Mouse (Mus musculus) ovary, adult 10 weeks (tissue): ENCODE measurements around the gene Tpp1. TPM values are rescaled to one million over a fixed set of nuclear protein-coding genes. Genes with fewer than 3 reads are reported as not detected.

ENCODE experiments used
- polyA plus RNA-seq: library from polyadenylated mRNA; stranded (reverse); fragments of 350-450 nt; fragmentation: Illumina TruSeq; extraction: RNeasy Lipid Tissue Mini Kit (QIAGEN cat#74804); gene quantifications from one replicate; pipeline ENCODE4 v1.2.3, GENCODE M21; 2014

The Tpp1 gene
- polyA plus RNA-seq, result 140 TPM

DNA sequence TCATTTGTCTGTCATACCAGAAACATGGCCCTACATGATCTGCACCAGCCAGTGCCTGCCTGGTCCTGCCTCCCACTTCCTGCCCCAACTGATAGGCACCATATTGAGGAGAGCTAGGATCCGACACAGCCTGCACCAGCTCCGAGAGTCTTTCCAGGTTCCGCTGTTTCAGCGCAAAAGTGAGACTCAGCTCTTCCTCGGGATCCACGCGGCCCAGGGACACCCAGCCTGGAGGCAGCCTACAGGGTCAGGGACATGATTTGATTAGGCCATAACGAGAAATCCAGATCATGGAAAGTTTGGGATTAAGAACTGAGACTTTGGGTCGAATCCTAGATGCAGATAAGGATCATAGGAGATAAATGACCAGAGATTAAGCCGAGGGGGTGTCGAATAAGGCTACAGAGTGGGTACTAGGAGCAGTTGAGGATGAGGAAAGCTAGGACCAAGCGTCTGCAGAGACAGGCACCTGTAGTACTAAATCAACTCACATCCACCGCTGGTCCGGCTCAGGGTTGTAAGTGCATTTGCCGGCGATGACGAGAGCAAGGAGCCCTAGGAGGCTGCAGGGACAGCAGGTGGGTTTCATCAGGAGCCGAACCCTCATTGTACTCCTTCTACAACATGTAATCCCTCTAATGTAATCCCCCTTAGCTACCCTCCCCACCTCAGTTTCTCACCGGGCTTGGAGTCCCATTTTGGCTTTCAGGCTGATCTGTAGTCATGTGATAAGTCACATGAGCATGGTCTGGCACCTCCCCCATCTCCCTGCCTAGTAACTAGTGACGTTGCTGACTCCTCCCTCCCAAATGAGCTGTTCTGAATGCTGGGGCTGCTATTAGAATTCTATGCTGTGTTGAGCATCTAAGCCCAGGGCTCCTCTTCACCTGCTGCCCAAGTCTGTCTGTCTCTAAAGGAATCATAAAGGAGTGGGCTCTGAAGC lies at the start of gene Tpp1:
Gene Tpp1, minus strand, starts transcription at position 745 of the 943 bp plus-strand sequence.

DNA sequence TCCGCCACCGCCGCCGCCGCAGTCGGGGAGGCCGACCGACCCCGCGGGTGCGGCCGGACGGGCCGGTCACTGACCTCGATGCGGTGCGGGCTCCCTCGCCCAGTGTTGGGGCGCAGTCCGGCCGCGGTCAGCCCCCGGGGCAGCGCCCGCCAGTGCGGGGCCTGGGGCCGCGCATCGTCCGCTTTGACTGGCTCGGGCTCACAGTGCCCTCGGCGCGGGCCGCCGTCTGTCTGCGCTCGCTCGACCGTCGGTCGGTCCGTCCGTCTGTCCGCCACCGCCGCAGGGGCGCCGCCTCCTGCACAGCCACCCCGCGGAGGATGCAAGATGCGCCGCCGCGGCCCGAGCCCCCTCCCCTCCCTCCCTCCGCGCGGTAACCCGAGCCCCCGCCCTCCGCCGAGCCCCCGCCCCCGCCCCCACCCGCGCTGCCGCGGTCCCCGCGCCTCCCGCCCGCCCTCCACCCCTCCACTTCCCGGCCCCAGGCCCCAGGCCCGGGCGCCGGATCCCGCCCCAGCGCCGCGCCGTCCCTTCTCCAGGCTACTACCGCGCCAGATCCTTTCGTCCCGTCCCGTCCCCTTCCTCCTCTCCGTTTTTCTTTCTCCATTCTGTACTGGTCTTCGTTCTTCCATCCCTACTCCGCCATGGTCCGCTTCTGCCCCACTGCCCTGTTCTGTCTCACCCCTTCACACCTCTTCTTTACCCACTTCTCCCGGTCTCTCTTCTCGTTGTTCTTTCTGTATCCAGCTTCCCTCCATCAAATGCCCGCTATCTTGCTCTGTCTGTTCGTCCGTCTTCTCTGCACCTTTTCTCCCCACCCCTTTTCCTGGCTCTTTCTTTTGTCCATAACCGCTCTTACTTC lies 35.5 kb upstream of the Tpp1 start, which contains the start of gene Dchs1:
Gene Dchs1, minus strand, starts transcription at position 370 of the 856 bp plus-strand sequence.

DNA sequence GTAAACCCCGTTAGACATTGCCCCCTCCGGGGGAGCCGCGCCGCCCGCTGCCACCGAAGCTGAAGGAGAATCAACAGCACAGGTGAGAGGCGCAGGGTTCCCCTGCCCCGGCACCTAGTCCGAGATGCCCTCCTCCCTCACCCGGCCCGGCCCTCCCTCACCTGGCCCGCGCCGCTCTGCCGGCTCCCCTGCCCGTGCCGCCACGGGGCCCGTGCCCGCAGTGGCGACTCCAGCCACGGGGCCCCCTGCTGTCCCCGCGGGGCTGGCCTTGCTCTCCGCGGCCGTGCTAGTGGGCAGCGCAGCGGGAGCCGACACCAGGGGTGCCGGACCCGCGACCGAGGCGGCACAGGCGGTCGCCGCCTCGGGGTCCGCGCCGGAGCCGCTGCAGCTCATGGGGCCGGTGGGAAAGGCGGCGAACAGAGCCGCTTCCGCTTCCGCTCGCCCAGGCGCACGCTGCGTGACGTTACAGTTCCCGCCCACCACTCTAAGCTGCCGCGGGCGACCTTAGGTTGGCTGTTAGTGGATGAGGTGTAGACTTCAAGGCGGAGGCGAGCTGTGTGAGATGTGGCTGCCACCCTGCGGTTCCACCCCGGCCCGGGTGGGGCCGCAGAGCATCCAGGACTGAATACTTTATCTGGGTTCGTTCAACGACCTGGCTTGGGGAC lies 8.0 kb downstream of the Tpp1 start, which contains the start of gene Taf10:
Gene Taf10, minus strand, starts transcription at position 436 of the 665 bp plus-strand sequence.

DNA sequence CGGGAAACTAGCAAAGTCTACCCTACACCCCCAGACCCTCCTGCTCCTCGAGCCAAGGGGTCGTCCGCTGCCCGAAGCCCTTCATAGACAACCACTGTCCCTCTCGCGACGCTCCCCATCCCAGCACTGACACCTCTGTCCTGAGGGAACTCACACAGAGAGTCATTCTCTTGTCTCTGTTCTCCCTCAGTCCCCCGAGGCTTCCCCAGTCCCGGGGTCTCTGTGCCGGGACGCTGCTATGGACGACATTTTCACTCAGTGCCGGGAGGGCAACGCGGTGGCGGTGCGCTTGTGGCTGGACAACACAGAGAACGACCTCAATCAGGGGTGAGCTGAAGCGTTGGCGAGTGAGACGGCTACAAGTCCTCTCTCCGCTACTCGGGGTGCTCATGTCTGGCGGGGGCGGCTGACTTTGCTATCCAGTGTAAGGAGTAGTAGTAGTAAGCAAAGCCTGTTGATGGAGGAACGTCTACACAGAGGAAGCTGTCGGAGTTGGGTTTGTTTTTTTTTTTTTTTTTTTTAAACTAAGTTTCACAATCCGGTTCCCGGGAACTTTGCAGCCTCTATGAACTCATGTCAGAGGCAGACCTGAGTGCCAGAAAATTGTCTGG lies 15.0 kb downstream of the Tpp1 start, which contains the start of gene Rrp8:
Gene Rrp8, minus strand, starts transcription at position 475 of the 611 bp plus-strand sequence.

DNA sequence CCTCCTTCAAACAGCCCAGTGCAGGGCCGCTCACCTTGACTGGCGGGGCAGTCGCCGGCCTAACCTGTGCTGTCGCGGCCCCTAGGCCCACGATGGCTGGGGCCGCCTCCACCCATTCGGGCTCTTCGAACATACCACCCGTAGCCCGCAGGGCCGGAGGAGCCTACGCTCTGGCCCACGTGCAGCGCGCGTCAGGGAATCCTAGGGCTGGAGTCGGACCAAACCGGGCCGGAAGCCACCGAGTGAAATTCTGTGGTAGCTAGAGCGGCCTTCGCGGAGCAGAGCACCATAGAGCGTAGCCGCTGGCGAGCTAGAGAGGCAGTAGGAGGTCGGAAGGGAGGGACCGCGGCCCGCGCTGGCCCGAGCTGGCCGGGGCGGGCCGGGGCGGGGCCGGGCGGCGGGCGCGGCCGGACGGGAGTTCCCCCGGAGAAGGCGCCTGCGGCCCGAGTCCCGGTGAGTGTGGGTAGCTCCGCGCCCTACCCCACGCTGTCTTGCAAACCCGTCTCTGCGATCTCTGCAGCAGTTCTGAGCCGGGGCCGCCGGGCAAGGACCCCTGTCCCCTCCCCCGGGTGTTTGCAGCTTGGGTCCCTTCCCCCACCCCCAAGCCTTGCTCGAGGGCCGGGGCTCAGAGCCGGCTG lies 15.7 kb downstream of the Tpp1 start, which contains the start of gene Ilk:
Gene Ilk, plus strand, starts transcription at position 329 of the 638 bp plus-strand sequence.

Other genes with a start within 250 kb of the Tpp1 start
- gene Smpd1, start 197.9 kb downstream of the Tpp1 start, polyA plus RNA-seq, result 2.7 TPM
- gene Apbb1, start 170.6 kb downstream of the Tpp1 start, polyA plus RNA-seq, result 1.1 TPM
- gene Hpx, start 152.1 kb downstream of the Tpp1 start, polyA plus RNA-seq, result not detected
- gene Trim3, start 118.7 kb downstream of the Tpp1 start, polyA plus RNA-seq, result 2.9 TPM
- 30.5 TPM for gene Timm10b, start 112.2 kb downstream of the Tpp1 start, polyA plus RNA-seq
- 9.0 TPM for gene Arfip2, start 111.8 kb downstream of the Tpp1 start, polyA plus RNA-seq
- 2.3 TPM for gene Gm45799, start 111.7 kb downstream of the Tpp1 start, polyA plus RNA-seq
- 1.9 TPM for gene Dnhd1, start 101.4 kb downstream of the Tpp1 start, polyA plus RNA-seq
- gene Ilk, start 15.6 kb downstream of the Tpp1 start, polyA plus RNA-seq, result 52.2 TPM
- gene Rrp8, start 14.8 kb downstream of the Tpp1 start, polyA plus RNA-seq, result 45.1 TPM
- gene Taf10, start 7.9 kb downstream of the Tpp1 start, polyA plus RNA-seq, result 7.6 TPM
- gene Dchs1, start 35.4 kb upstream of the Tpp1 start, polyA plus RNA-seq, result 0.26 TPM
- gene Mrpl17, start 58.9 kb upstream of the Tpp1 start, polyA plus RNA-seq, result 10.7 TPM
- 13.2 TPM for gene Gm4070, start 201.7 kb upstream of the Tpp1 start, polyA plus RNA-seq